Mouse (Mus musculus): ENCODE data around the gene Dpp8. TPM values are rescaled to one million over a fixed set of nuclear protein-coding genes. Genes with fewer than 3 reads are reported as not detected.
A peak's percentile ranks its signal among the peaks of the same experiment; 100 is the strongest.
"Not testable (repeated sequence)": the region's sequence is repeated elsewhere in the genome, so short reads cannot be mapped to it uniquely, and the experiment has no call there.

Gene Dpp8
- polyA plus RNA-seq (2016; fragmentation: Nextera tagmentation; extraction: Ambion mirVana), result 37.8 and 37.9 TPM in 2 replicates

DNA sequence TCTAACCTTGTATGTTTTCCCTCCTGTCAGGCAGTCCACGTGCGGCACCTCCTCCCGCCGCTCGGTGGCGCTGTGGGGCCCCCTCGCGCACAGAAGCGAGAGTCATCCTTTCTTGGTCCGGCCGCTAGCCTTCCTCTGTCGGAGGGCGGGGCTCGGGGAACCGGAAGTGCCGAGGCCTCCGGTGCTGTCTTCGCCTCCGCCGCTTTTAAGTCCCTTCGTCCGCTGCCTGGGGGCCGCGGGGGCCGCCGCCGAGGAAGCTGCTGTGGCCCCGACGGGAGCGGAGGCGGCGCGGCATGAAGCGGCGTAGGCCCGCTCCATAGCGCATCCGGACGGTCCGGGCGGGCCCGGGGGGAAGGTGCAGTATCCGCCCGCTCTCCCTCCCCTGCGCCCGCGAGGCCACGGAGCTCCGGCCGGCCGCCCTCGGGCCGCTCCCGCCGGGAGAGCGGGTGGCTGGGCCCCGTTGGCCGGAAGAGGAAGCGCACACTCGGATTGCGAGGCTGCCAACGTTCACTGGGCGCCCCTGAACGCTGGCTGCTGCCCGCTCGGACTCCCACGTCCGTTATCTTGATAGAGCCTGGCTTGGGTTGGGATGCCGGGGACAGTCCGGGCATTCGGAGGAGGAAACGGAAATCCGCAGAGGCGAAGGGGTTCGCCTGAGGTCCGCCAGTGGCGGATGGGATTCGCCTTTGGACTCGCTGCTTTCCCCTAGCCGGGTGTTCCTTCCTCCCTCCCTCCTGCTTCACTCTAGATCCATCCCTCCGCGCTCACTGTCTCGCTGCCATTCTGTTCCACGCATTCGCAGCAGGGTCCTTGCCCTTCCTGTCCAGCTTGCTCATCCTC is at the start of gene Dpp8:
Gene Dpp8, plus strand, starts transcription at position 146 of the 840 bp plus-strand sequence.
- Histone ChIP-seq H3K27me3 (replicated peaks; ENCODE audit: low read depth, poor library complexity, severe bottlenecking) (no peaks in the 10 kb centered on the region), H3K27ac (replicated peaks) (peak within 1 kb of the TSS; percentile 96), H3K4me1 (peaks cover 20% of the 10 kb centered on the region), H3K9me3 (no peaks in the 10 kb centered on the region), H3K4me3 (peak within 1 kb of the TSS; percentile 96), H3K36me3 (replicated peaks) (peaks cover 20% of the 10 kb centered on the region)
- DNase-seq (ENCODE audit: low spot score), result peak; percentile 94
- under 1% methylated on average over 85 of the region's 85 CpGs for WGBS

DNA sequence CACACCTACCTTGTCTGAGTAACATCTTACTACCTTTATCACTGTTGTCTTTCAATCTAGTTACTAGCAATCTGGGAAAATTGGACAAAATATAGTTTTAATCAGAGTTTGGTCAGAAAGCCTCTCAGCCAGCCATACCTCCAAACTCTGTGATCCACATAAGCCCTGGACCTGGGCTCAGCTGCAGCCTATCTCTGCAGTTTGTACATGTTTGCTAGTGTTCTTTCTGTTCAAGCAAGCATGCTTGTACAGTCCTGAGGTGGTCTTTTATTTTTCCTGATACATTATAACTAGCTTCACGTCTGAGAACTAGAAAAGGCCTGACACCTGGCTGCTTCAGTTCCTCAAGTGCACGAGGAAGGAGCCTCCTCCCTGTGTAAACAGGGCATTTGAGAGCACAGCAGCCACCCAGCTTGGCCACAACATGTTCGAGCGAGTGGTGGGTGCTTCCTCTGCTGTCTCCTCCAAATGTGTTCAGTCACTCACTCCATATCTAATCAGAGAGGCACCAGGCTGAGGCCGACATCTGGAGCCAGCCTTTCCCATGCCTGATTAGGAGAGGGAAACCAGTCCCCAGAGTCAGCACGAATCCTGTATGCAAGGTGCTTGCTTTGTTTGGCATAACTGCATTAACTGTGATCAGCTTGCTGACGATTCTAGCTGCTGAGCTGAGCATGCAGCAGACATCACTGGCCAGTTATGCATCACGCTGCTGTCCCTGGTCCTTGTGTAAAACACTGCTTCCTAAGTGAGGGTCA is 47.0 kb upstream of the Dpp8 start:
- no peak for DNase-seq (ENCODE audit: low spot score)
- H3K27me3 ChIP-seq (replicated peaks; ENCODE audit: low read depth, poor library complexity, severe bottlenecking), result no peaks in the 10 kb centered on the region
- no peaks in the 10 kb centered on the region for H3K4me1 ChIP-seq
- H3K4me3 ChIP-seq, result no peak overlapping the region
- H3K27ac ChIP-seq (replicated peaks), result no peak overlapping the region
- 78% methylated on average over 8 of the region's 8 CpGs for WGBS
- H3K9me3 ChIP-seq, result no peaks in the 10 kb centered on the region
- peaks cover 100% of the 10 kb centered on the region for H3K36me3 ChIP-seq (replicated peaks)

- peaks cover 100% of the 10 kb centered on the region for H3K36me3 ChIP-seq (replicated peaks)
- no peak overlapping the region for H3K4me3 ChIP-seq
- no peak overlapping the region for H3K27ac ChIP-seq (replicated peaks)
- no peaks in the 10 kb centered on the region for H3K27me3 ChIP-seq (replicated peaks; ENCODE audit: low read depth, poor library complexity, severe bottlenecking)
- no peaks in the 10 kb centered on the region for H3K9me3 ChIP-seq
- 89% methylated on average over 9 of the region's 9 CpGs for WGBS
- H3K4me1 ChIP-seq, result no peaks in the 10 kb centered on the region
- no peak for DNase-seq (ENCODE audit: low spot score)
Observed at GRCm38 (mm10) chr9:64985807-64986206, 46.4 kb upstream of the Dpp8 start.

DNA sequence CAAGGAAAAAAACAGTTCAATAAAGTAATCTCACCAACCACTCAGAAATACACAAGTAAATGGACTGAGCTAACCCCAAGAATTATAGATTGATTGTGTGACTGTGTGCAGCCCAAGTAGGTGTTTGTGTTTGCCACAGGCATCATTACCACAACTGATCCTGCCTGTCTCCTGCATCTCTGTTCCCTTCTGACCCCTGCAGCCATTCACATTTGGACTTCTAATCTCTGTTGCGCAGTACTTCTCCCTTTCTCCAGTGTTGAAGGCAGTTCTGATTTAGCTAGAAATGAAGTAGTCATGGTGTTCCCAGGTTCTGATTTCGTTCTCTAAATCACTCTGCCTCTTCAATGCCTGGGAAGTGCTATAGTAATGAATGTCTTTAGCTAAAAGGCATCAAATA is 44.6 kb upstream of the Dpp8 start:
- WGBS, result 88% methylated on average over 2 of the region's 2 CpGs
- H3K36me3 ChIP-seq (replicated peaks), result peaks cover 100% of the 10 kb centered on the region

DNA sequence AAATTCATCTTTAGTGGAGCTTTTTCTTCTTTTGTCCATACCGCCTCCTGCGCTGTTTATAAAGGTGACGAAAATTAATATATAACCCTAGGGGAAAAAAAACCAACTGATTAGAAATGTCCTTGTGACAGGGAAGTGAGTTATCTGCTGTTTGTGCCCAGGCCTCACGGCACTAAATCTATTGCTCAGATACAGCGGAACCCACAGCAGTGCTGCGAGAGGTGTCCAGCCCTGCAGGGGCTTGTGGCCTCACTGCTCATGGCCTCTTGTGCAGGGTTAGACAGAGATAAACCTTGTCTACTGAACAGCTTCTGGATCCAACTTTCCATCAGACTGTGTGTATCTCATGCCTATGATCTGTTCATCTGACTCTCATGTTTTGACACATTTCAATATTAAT is 43.8 kb upstream of the Dpp8 start:
- H3K36me3 ChIP-seq (replicated peaks), result peaks cover 100% of the 10 kb centered on the region
- H3K27ac ChIP-seq (replicated peaks), result no peak overlapping the region
- WGBS, result 97% methylated on average over 6 of the region's 6 CpGs
- no peak for DNase-seq (ENCODE audit: low spot score)
- no peaks in the 10 kb centered on the region for H3K9me3 ChIP-seq
- H3K4me3 ChIP-seq, result no peak overlapping the region
- H3K4me1 ChIP-seq, result no peaks in the 10 kb centered on the region
- H3K27me3 ChIP-seq (replicated peaks; ENCODE audit: low read depth, poor library complexity, severe bottlenecking), result no peaks in the 10 kb centered on the region

More for the DNA sequence above, 44.6 kb upstream of the Dpp8 start:
- no peak overlapping the region for H3K4me3 ChIP-seq
- H3K27me3 ChIP-seq (replicated peaks; ENCODE audit: low read depth, poor library complexity, severe bottlenecking), result no peaks in the 10 kb centered on the region
- H3K9me3 ChIP-seq, result no peaks in the 10 kb centered on the region
- no peak overlapping the region for H3K27ac ChIP-seq (replicated peaks)
- DNase-seq (ENCODE audit: low spot score), result no peak
- no peaks in the 10 kb centered on the region for H3K4me1 ChIP-seq

DNA sequence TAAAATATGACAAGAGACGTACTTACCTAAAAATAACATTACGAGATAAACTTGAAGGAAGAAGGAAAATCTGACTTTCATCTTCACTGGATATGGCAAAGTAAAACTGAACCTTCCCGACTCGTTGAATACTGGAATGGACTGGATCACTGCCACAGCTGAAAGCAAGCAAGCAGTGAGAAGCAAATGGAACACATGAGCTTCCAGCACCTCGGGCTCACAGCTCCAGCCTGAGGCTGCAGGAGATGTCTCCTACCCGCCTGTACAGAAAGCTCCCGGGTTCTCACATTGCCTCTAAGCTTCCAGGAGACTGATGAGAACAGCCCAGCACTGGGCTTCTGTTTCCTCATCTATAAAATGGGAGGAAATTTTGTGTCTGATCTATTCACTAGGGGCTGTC is 41.9 kb upstream of the Dpp8 start:
- Histone ChIP-seq H3K27me3 (replicated peaks; ENCODE audit: low read depth, poor library complexity, severe bottlenecking) (no peaks in the 10 kb centered on the region), H3K4me3 (no peak overlapping the region), H3K36me3 (replicated peaks) (peaks cover 99% of the 10 kb centered on the region), H3K4me1 (no peaks in the 10 kb centered on the region), H3K27ac (replicated peaks) (no peak overlapping the region), H3K9me3 (no peaks in the 10 kb centered on the region)
- 87% methylated on average over 7 of the region's 7 CpGs for WGBS
- no peak for DNase-seq (ENCODE audit: low spot score)

GRCm38 (mm10) chr9:64995464-64995863 is 36.8 kb upstream of the Dpp8 start:
- H3K36me3 ChIP-seq (replicated peaks), result peaks cover 94% of the 10 kb centered on the region

DNA sequence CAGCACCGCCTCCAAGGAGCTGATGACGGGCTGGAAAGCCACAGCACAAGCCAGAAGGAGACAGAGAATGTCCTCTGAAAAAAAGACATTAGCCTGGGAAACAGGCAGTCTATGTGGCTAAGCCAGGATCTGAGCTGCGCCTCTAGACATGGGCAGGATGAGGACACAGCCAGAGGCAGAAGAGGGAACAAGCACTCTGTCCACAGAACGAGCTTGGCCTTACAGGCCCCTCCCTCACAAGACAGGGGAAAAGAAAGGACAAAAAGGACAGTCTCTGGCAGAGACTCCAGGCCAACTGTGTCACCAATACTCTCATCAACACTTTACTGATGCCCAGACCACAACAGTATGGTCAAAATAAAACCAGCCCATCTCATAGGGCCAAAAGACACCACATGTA is 30.7 kb upstream of the Dpp8 start:
- Histone ChIP-seq H3K4me3 (no peak overlapping the region), H3K36me3 (replicated peaks) (peaks cover 92% of the 10 kb centered on the region), H3K27ac (replicated peaks) (no peak overlapping the region), H3K4me1 (no peaks in the 10 kb centered on the region), H3K9me3 (0 out of 2 replicates have a peak, but pooled peaks cover 4% of the 10 kb centered on the region), H3K27me3 (replicated peaks; ENCODE audit: low read depth, poor library complexity, severe bottlenecking) (no peaks in the 10 kb centered on the region)
- 68% methylated on average over 4 of the region's 4 CpGs for WGBS
- DNase-seq (ENCODE audit: low spot score), result no peak

More at GRCm38 (mm10) chr9:64995464-64995863, 36.8 kb upstream of the Dpp8 start:
- H3K4me1 ChIP-seq; H3K4me3 ChIP-seq; DNase-seq (ENCODE audit: low spot score); H3K9me3 ChIP-seq; H3K27me3 ChIP-seq (replicated peaks; ENCODE audit: low read depth, poor library complexity, severe bottlenecking); H3K27ac ChIP-seq (replicated peaks): not testable (repeated sequence)
- 85% methylated on average over 1 of the region's 1 CpGs for WGBS

DNA sequence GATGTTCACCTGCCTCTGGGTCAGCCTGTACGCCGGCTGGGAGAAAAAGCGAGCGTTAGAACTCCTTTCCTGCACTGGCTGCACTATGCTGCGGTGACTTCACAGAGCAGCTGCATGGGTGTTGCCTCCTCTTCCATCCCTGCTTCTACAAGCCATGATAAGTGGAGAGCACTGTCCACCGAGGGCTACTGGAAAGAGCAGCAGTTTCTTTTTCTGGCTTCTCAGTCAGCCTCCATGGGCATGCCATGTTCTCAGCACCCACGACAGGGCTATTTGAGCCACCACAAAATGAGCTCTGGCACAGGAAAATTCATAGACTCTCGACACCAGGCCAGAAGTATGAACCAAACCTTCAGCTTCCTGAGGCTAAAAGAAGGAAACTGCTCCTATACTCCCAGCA is 26.5 kb upstream of the Dpp8 start:
- Histone ChIP-seq H3K4me1 (no peaks in the 10 kb centered on the region), H3K27me3 (replicated peaks; ENCODE audit: low read depth, poor library complexity, severe bottlenecking) (no peaks in the 10 kb centered on the region), H3K4me3 (no peak overlapping the region), H3K27ac (replicated peaks) (no peak overlapping the region), H3K9me3 (0 out of 2 replicates have a peak, but pooled peaks cover 6% of the 10 kb centered on the region), H3K36me3 (replicated peaks) (peaks cover 92% of the 10 kb centered on the region)
- no peak for DNase-seq (ENCODE audit: low spot score)
- 95% methylated on average over 8 of the region's 8 CpGs for WGBS

- Histone ChIP-seq H3K4me1 (no peaks in the 10 kb centered on the region), H3K36me3 (replicated peaks) (peaks cover 57% of the 10 kb centered on the region)
- WGBS, result 90% methylated on average over 8 of the region's 8 CpGs
Observed at GRCm38 (mm10) chr9:65010632-65011031, 21.6 kb upstream of the Dpp8 start.

GRCm38 (mm10) chr9:65011304-65011703 is 20.9 kb upstream of the Dpp8 start:
- Histone ChIP-seq H3K27ac (replicated peaks) (no peak overlapping the region), H3K9me3 (0 out of 2 replicates have a peak, but pooled peaks cover 2% of the 10 kb centered on the region), H3K4me3 (no peak overlapping the region), H3K4me1 (peaks cover 3% of the 10 kb centered on the region; the same call in 1 of the 2 replicates), H3K36me3 (replicated peaks) (peaks cover 50% of the 10 kb centered on the region), H3K27me3 (replicated peaks; ENCODE audit: low read depth, poor library complexity, severe bottlenecking) (no peaks in the 10 kb centered on the region)
- WGBS, result 55% methylated on average over 6 of the region's 6 CpGs
- peak; percentile 25 for DNase-seq (ENCODE audit: low spot score)

More at GRCm38 (mm10) chr9:65010632-65011031, 21.6 kb upstream of the Dpp8 start:
- Histone ChIP-seq H3K4me3 (no peak overlapping the region), H3K9me3 (0 out of 2 replicates have a peak, but pooled peaks cover 2% of the 10 kb centered on the region), H3K27ac (replicated peaks) (no peak overlapping the region), H3K27me3 (replicated peaks; ENCODE audit: low read depth, poor library complexity, severe bottlenecking) (no peaks in the 10 kb centered on the region)
- DNase-seq (ENCODE audit: low spot score), result no peak

DNA sequence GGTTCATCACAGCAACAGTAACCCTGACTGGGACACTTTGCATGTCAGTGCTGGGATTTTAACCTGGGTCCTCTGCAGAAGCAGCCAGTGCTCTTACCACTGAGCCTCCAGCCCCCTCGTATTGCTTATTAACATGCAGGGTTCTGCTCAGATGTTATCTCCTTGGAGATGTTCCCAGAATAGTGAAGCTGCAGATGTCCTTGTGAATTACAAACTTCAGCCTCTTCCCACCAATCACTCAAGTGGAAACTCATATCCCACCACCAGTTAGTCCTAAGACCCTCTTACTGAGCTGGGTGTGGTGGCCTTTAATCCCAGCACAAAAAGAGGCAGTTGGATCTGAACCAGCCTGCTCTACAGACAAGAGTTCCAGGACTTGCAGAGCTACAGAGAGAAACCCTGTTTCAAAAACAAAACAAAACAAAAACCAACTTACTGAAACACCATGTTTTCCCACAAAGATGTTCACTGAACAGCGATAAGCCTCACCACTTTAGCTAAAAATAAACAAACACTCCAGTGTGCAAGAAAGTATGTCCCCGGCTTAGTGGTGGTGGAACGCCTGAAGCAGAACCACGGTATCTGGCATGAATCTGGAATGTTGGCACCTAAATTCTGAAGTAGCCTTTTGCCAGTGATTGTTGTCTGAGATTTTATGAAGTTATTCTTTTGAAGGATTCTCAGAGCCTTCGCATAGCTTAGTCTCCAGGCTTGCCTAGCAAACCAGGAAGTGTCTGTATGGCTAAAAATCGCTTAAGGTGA is 16.6 kb upstream of the Dpp8 start:
- Histone ChIP-seq H3K4me1 (peaks cover 34% of the 10 kb centered on the region), H3K27me3 (replicated peaks; ENCODE audit: low read depth, poor library complexity, severe bottlenecking) (no peaks in the 10 kb centered on the region), H3K4me3 (no peak overlapping the region), H3K9me3 (no peaks in the 10 kb centered on the region), H3K27ac (replicated peaks) (no peak overlapping the region), H3K36me3 (replicated peaks) (peaks cover 10% of the 10 kb centered on the region)
- no peak for DNase-seq (ENCODE audit: low spot score)
- 90% methylated on average over 7 of the region's 7 CpGs for WGBS

Data from embryonic facial prominence, embryonic 10.5 days (tissue).